Mouse (Mus musculus) lung, adult 2 months (tissue): ENCODE data around the gene Chd3. TPM values are rescaled to one million over a fixed set of nuclear protein-coding genes. Genes with fewer than 3 reads are reported as not detected.

Experiments
- DNase-seq: peaks from one replicate; pipeline ENCODE4 v3.0.0; 2022
- H3K4me1 ChIP-seq: fragments of 200-500 bp; 2 replicates; pipeline ENCODE4 v1.6.1; 2011; ENCODE audit warnings: low read length; ENCODE audit not compliant: control insufficient read depth, insufficient read depth
- H3K4me3 ChIP-seq: fragments of 200-500 bp; replicated peaks from 2 replicates; pipeline ENCODE3; 2011; ENCODE audit warnings: low read depth, mild to moderate bottlenecking, control low read depth, low read length; ENCODE audit errors: extremely low read depth
- CTCF ChIP-seq: fragments of 200-500 bp; IDR thresholded peaks from 2 replicates; pipeline ENCODE4 v1.5.1; 2011; ENCODE audit warnings: mild to moderate bottlenecking, low read length, control low read depth; ENCODE audit not compliant: insufficient read depth
- POLR2A ChIP-seq: fragments of 200-500 bp; IDR thresholded peaks from 2 replicates; pipeline ENCODE4 v1.6.1; 2011; ENCODE audit warnings: low read depth, mild to moderate bottlenecking, control low read depth, low read length, borderline replicate concordance; ENCODE audit errors: extremely low read depth
- WGBS: fragments of 180-500 bp; shearing (Covaris S2); methylation state at CpG from one replicate; pipeline ENCODE4 v1.1.7; 2018; 5-methylcytosine and 5-hydroxymethylcytosine counted together
- polyA plus RNA-seq: library from polyadenylated mRNA; depleted of rRNA; stranded (reverse); fragments of >200 nt; gene quantifications from 2 replicates; pipeline ENCODE4 v1.2.3, GENCODE M21; 2012

Gene Chd3
- polyA plus RNA-seq, 1 experiment: 135 TPM

DNA sequence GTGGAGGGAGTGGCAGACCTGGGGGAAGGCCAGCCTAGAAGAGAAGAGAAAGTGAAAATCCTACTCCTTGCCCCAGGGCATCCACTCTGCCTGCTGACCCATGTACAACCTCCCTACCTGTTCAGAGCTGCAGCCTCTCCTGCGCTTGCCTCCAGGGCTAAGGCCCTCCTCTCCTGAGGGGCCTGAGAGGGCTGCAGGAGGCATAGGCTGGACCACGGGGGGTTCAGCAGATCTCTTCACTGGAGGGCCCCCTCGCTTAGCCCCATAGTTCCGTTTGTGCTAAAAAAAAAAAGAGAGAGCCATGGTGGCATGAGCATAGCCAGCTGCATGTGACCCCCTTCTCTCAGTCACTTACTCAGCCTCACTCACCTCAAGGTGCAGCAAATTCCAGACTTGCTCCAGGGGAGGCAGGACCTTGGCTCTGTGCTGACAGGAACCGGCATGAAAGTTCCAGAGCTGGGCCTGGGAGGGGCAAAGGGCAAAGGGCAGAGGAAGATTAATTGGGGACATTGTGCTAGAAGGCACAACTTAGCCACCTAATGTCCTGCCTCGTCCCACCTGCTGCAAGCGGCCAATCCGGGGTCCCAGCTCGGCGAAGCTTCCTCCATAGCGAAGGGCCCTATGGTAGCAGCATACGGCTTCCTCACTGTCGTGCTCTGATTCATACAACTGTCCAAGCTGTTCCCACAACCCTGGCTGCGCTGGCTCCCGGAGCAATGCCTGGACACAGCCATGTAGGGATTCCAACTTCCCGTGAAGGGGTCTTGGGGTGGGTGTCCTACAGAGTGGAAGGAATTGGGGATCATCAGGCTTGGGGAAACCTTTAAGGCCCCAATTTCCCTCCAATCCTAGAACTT lies 37.9 kb upstream of the Chd3 start:
- DNase-seq: no peak
- no peak for TF ChIP-seq CTCF
- no peak for TF ChIP-seq POLR2A
- Histone ChIP-seq H3K4me3 (no peak overlapping the region), H3K4me1 (peaks cover 9% of the 10 kb centered on the region)
- 87% methylated on average over 16 of the region's 16 CpGs for WGBS

DNA sequence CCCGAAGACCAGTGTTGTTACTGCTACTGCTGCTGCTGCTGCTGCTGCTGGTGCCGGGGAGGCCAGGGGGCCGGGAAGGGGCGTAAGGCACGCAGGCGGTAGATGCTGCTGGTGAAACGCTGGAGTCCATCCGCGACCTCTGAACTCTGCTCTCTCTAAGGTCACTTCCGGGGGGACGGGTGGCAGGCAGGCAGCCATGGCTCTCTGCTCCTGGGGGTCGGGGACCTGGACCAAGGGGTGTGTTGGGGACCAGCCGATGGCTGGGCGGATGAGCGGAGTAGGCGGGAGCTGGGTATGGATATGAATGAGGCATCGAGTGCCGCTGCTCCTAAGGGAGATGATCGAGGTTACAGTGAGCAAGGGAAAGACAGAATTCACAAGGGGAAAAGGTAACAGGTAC lies 37.1 kb upstream of the Chd3 start:
- WGBS: 88% methylated on average over 19 of the region's 19 CpGs
- TF ChIP-seq CTCF (no peak), POLR2A (no peak)
- DNase-seq: no peak
- H3K4me3 ChIP-seq: no peak overlapping the region
- peaks cover 9% of the 10 kb centered on the region for H3K4me1 ChIP-seq

DNA sequence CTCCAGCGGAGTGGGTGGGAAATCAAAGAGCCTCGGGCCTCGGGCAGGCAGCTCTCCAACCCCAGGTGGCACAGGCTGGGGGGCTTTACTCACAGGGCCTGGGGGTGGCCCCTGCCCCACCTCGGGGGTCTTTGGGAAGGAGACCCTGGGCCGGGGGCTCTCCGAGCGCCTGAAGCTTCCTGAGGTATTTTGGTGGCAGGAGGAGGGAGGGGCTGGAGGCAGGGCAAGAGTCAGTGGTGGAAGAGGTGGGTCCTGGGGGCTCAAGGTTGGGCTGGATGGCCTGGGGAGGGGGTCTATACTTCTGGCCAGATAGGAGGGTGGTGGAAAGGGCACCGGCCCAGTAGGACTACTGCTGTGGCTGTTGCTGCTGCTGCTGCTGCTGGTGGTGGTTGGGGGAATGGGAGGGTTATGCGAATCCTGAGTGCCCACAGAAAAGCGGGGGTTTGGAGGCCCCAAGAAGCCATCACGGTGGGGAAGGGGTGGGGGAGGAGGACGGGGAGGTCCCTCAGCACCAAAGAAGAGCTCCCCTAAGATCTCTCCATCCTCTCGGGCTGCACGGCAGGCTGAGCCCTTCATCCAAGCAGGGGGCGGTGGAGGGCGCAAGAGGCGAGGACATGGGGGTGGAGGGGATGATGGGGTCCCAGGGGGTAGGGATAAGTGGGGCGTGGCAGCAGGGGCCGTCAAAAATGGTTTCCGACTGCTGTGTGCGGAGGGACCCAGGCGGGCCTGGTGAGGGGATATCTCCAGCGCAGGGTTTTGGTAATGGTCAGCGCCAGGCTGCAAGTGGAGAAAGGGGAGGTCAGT lies 36.4 kb upstream of the Chd3 start:
- no peak for TF ChIP-seq POLR2A
- TF ChIP-seq CTCF: no peak
- Histone ChIP-seq H3K4me3 (no peak overlapping the region), H3K4me1 (peaks cover 9% of the 10 kb centered on the region)
- DNase-seq: no peak
- WGBS: 89% methylated on average over 24 of the region's 24 CpGs

DNA sequence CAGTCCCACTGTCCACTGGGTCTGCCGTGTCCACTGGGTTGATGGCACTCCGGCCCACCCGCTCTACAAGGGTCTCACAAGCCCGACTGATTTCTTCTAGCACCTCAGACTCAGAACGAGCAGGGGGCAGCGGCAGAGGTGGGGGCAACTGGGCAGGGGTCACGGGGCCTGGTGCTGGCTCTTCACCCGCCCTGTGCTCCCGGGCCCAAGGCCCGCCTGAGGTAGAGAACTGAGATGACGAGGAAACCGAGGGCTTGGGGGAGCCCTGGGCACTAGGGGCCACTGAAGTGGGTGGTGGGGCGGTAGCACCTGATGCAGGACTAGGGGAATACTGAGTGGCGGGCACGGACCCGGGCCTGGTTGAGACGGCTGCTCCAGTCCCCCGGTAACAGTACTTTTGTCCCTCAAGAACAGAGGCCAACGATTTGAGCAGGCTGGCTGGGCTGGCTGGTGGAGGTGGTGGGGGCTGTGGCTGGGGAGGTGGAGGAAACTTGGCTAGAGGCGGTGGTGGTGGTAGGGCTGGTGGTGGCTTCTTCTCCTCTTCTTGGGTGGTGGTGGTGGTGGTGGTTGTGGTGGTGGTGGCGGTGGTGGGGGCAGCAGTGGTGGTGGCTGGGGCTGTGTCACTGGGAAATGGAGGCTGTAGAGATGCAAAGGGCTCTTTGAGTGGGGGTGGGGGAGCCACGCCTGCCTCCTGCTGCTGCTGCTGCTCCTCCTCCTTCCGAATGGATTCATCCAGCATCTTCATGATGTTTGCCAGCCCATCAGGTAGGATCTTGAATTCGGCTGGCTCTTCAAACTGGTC lies 35.6 kb upstream of the Chd3 start:
- no peak for TF ChIP-seq POLR2A
- no peak for TF ChIP-seq CTCF
- Histone ChIP-seq H3K4me3 (no peak overlapping the region), H3K4me1 (peaks cover 9% of the 10 kb centered on the region)
- no peak for DNase-seq
- 86% methylated on average over 23 of the region's 24 CpGs for WGBS

DNA sequence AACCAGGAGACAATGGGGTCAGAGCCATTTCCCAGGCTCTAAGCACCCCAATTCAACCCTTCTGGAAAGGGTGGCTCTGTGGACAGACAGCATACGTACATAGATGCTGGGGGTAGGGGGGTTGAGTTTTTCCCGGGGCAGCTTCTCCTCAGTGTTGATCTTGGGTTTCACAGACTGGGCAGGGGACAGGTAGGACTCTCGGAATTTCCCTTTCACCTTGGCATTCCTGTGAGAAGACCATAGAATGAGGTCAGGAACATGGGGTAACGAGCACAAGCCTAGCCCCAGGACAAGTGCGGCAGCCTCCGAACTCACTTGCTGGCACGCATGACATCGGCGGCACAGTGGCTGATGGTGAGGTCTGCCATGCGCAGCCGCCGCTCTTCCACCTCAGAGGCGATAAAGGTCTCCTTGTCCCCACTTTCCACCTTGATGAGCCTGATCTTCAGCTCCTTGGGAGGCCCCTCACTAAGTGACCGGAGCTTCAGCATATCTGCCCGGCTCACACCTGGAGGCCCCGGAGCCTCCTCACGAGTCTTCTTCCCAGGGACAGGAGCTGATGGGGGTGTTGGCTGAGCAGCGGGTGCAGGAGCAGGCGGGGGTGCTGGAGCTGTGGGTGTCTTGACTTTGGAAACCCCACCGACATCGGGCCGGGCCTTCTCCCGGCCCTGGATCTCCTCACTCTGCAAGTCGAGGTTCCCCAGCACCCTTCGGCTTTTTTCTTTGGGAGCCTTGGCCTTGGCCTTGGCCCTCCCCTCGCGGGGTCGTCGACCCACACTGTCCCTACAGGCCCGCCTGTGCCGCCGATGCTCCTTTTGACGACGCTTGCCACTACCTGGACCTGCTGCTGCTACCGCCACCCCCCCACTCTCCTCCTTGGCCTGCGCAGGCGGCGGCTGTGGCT lies 34.7 kb upstream of the Chd3 start:
- Histone ChIP-seq H3K4me1 (peaks cover 9% of the 10 kb centered on the region), H3K4me3 (no peak overlapping the region)
- TF ChIP-seq POLR2A: no peak
- no peak for TF ChIP-seq CTCF
- 87% methylated on average over 38 of the region's 38 CpGs for WGBS
- DNase-seq: no peak

DNA sequence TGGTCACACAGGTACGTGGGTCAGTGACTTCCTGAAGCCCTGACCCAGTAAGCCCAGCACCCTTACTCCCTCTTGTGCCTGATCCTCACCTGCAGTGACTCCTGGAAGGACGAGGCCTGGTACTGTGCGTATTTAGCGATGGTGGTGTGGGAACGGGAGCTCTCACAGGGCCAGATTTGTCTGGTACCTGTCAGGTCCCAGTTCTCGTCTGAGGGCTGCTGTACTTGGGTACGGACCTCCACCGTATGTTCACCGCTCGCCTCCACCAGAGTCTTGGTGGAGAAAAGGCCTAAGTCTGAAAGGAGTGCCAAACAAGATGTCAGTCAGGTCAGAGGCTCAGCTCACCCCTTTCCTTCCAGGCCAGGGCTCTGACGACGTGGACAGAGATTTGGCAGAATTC lies 32.8 kb upstream of the Chd3 start:
- DNase-seq: no peak
- WGBS: 84% methylated on average over 12 of the region's 12 CpGs
- TF ChIP-seq CTCF (no peak), POLR2A (no peak)
- Histone ChIP-seq H3K4me1 (peaks cover 3% of the 10 kb centered on the region), H3K4me3 (no peak overlapping the region)

DNA sequence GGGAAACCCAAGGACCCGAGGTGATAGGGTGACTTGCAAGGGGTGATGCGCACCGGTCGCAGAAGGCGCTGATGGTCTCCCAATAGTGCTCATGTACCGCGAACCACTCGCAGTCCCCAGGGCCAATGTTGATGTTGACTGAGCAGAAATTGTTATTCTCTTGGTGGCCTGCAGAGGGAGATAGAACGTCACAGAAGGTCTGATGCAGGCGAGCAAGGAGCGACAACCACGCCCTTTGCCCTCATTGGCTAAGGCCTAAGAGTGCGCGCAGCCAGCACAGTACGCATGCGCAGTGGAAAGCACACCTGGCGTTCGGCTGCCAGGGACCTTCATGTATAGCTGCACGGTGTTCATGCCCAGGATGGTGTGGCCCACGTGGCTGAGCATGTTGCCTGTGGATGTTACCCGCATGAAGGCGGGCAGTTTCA lies 32.0 kb upstream of the Chd3 start:
- WGBS: 15% methylated on average over 22 of the region's 22 CpGs
- TF ChIP-seq CTCF (peak; percentile 91), POLR2A (peak; percentile 54; the same call in 1 of the 2 replicates)
- Histone ChIP-seq H3K4me1 (peaks cover 3% of the 10 kb centered on the region), H3K4me3 (no peak overlapping the region)
- DNase-seq: peak; percentile 82

DNA sequence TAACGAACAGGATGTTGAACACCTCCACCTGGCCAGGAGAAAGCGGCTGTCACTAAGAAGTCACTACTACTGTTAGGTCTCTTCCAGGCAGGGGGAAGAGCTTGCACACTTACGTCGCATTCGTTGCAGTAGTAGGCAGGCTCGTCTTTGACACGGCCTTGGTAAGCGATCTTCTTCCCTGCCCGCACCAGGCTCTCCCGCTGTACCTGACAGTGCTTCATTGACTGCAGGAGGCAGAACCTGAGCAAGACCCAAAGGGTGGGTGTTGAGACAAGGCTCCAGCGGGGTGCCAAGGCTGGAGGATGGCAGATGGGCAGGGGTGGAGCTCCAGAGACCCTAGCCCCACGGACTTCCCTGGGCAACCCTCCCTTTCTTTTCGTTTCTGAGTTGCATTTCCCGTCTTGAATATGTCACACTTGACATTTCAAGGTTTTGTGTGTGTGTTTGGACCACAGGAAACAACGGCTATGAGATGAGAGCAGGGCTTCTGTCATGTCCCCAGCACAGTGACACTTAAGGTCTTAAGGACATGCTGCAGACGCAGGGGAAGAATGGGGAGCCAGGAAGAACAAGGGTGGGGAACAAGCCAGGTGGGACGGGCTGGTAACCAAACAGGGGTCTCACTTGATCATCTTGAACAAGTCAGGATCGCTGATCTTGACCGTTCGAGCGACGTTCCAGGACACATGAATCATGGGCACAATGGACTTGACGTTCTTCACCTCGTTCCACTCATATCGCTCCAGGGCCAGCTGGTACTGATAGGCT lies 31.1 kb upstream of the Chd3 start:
- DNase-seq: peak; percentile 5

More for the DNA sequence above, 31.1 kb upstream of the Chd3 start:
- WGBS: 84% methylated on average over 25 of the region's 25 CpGs
- Histone ChIP-seq H3K4me1 (peaks cover 3% of the 10 kb centered on the region), H3K4me3 (no peak overlapping the region)
- TF ChIP-seq CTCF (no peak), POLR2A (no peak)
